Mouse (Mus musculus) CH12.LX (cell line): Measurements from ENCODE around the gene Tmub1. TPM values are rescaled to one million over a fixed set of nuclear protein-coding genes. Genes with fewer than 3 reads are reported as not detected.

Experiments
- DNase-seq: peaks from one replicate; pipeline ENCODE4 v3.0.0-alpha.2; 2013; ENCODE audit errors: extremely low read depth
- H3K27ac ChIP-seq: 2 replicates; pipeline ENCODE4 v1.5.1; 2012; ENCODE audit warnings: low read depth, mild to moderate bottlenecking, control low read depth, moderate library complexity; ENCODE audit not compliant: insufficient read depth
- H3K27me3 ChIP-seq: replicated peaks from 2 replicates; pipeline ENCODE3; 2012; ENCODE audit warnings: inconsistent platforms
- H3K36me3 ChIP-seq, 2 experiments: replicated peaks in 1 of 2; 2 replicates each; pipeline versions ENCODE3 to v1.6.1; 2012; ENCODE audit warnings: inconsistent platforms in 1 of 2, low read length in 1 of 2, mild to moderate bottlenecking in 1 of 2, mixed read lengths in 1 of 2, moderate library complexity in 1 of 2; ENCODE audit not compliant: control insufficient read depth in 1 of 2, insufficient read depth in 1 of 2
- H3K4me1 ChIP-seq, 2 experiments: 2 replicates each; pipeline ENCODE4 v1.6.1; 2012; ENCODE audit warnings: inconsistent platforms in 1 of 2, moderate library complexity in 1 of 2; ENCODE audit not compliant: insufficient read depth in 2 of 2, control insufficient read depth in 1 of 2
- H3K4me2 ChIP-seq: 2 replicates; pipeline ENCODE4 v1.6.1; 2012; ENCODE audit warnings: low read depth, mild to moderate bottlenecking, control low read depth; ENCODE audit not compliant: poor library complexity, insufficient read depth, severe bottlenecking
- H3K4me3 ChIP-seq, 3 experiments: fragments of 150-350 bp in 1 of 3; sonication (generic) in 1 of 3; replicated peaks in 1 of 3; 2 replicates each; pipeline versions ENCODE3 to v1.5.1; 2011 to 2012; ENCODE audit warnings: low read depth in 2 of 3, low read length in 2 of 3, mild to moderate bottlenecking in 2 of 3, moderate library complexity in 2 of 3, control low read depth in 1 of 3, improper control_type of control experiment in 1 of 3, inconsistent platforms in 1 of 3, mixed read lengths in 1 of 3; ENCODE audit not compliant: poor library complexity in 1 of 3
- H3K79me2 ChIP-seq: replicated peaks from 2 replicates; pipeline ENCODE4 v1.6.1; 2012; ENCODE audit warnings: mild to moderate bottlenecking, moderate library complexity; ENCODE audit not compliant: control insufficient read depth, poor library complexity, insufficient read depth, severe bottlenecking; ENCODE audit errors: extremely low read depth
- H3K9ac ChIP-seq: 2 replicates; pipeline ENCODE4 v1.6.1; 2012; ENCODE audit warnings: low read depth, mild to moderate bottlenecking, control low read depth, moderate library complexity; ENCODE audit not compliant: insufficient read depth
- H3K9me3 ChIP-seq: replicated peaks from 2 replicates; pipeline ENCODE3; 2012; ENCODE audit warnings: low read length, inconsistent platforms, mixed read lengths
- BHLHE40 ChIP-seq: IDR thresholded peaks from 2 replicates; pipeline ENCODE4 v1.6.1; 2011; ENCODE audit warnings: mild to moderate bottlenecking, low read depth, low read length, improper control_type of control experiment
- CHD1 ChIP-seq: IDR thresholded peaks from 2 replicates; pipeline ENCODE4 v1.6.1; 2012; ENCODE audit warnings: low read depth, low read length, improper control_type of control experiment, inconsistent platforms
- CTCF ChIP-seq, 2 experiments: IDR thresholded peaks in 1 of 2; conservative IDR thresholded peaks in 1 of 2; 2 replicates each; pipeline ENCODE4 v1.5.1; 2011 to 2012; ENCODE audit warnings: low read depth in 2 of 2, low read length in 2 of 2, improper control_type of control experiment in 1 of 2, inconsistent platforms in 1 of 2, mild to moderate bottlenecking in 1 of 2, moderate library complexity in 1 of 2
- ELF1 ChIP-seq: IDR thresholded peaks from 2 replicates; pipeline ENCODE4 v1.6.1; 2014; ENCODE audit warnings: low read depth, mild to moderate bottlenecking, inconsistent platforms, low read length, improper control_type of control experiment
- EP300 ChIP-seq: IDR thresholded peaks from 2 replicates; pipeline ENCODE4 v1.6.1; 2011; ENCODE audit warnings: low read length, improper control_type of control experiment
- ETS1 ChIP-seq: conservative IDR thresholded peaks from 2 replicates; pipeline ENCODE4 v1.6.1; 2012; ENCODE audit warnings: low read depth, mild to moderate bottlenecking, inconsistent platforms, low read length, improper control_type of control experiment, moderate library complexity
- JUN ChIP-seq: IDR thresholded peaks from 2 replicates; pipeline ENCODE4 v1.6.1; 2011; ENCODE audit warnings: low read depth, mild to moderate bottlenecking, low read length, improper control_type of control experiment, moderate library complexity; ENCODE audit not compliant: insufficient read depth
- JUND ChIP-seq: conservative IDR thresholded peaks from 2 replicates; pipeline ENCODE4 v1.6.1; 2011; ENCODE audit warnings: low read depth, low read length, improper control_type of control experiment
- MXI1 ChIP-seq: IDR thresholded peaks from 2 replicates; pipeline ENCODE4 v1.6.1; 2011; ENCODE audit warnings: mild to moderate bottlenecking, low read depth, low read length, improper control_type of control experiment
- NRF1 ChIP-seq: IDR thresholded peaks from 2 replicates; pipeline ENCODE4 v1.6.1; 2014; ENCODE audit warnings: low read depth, mild to moderate bottlenecking, inconsistent platforms, low read length, improper control_type of control experiment, moderate library complexity
- PAX5 ChIP-seq: IDR thresholded peaks from 2 replicates; pipeline ENCODE4 v1.6.1; 2012; ENCODE audit warnings: low read length, inconsistent platforms, mixed read lengths
- POLR2AphosphoS2 ChIP-seq: IDR thresholded peaks from 2 replicates; pipeline ENCODE4 v1.6.1; 2011; ENCODE audit warnings: low read depth, low read length, improper control_type of control experiment
- RAD21 ChIP-seq: IDR thresholded peaks from 2 replicates; pipeline ENCODE4 v1.6.1; 2011; ENCODE audit warnings: low read depth, mild to moderate bottlenecking, low read length, improper control_type of control experiment, moderate library complexity
- SMC3 ChIP-seq: IDR thresholded peaks from 2 replicates; pipeline ENCODE4 v1.6.1; 2011; ENCODE audit warnings: low read depth, low read length, improper control_type of control experiment
- TCF12 ChIP-seq: IDR thresholded peaks from 2 replicates; pipeline ENCODE4 v1.6.1; 2014; ENCODE audit warnings: low read depth, mild to moderate bottlenecking, inconsistent platforms, low read length, improper control_type of control experiment
- UBTF ChIP-seq: IDR thresholded peaks from 2 replicates; pipeline ENCODE4 v1.6.1; 2012; ENCODE audit warnings: low read depth, mild to moderate bottlenecking, inconsistent platforms, low read length, improper control_type of control experiment, moderate library complexity
- USF2 ChIP-seq: conservative IDR thresholded peaks from 2 replicates; pipeline ENCODE4 v1.6.1; 2011; ENCODE audit warnings: low read depth, low read length, improper control_type of control experiment
- ZMIZ1 ChIP-seq: IDR thresholded peaks from 2 replicates; pipeline ENCODE4 v1.6.1; 2012; ENCODE audit warnings: low read depth, mild to moderate bottlenecking, inconsistent platforms, low read length, improper control_type of control experiment
- dilution Hi-C: fragments of 300-500 bp; cut with MboI; formaldehyde crosslinking; loops from 2 replicates; pipeline ENCODE4 v1.14.3; 2020; ENCODE audit warnings: low sequenced_read_pairs; ENCODE audit not compliant: extremely low pct_unique_long_range_greater_than_20kb, extremely low pct_ligation_motif_present
- in situ Hi-C: fragments of 300-500 bp; cut with MboI; formaldehyde crosslinking; loops from 3 replicates; pipeline ENCODE4 v1.14.3; 2019; ENCODE audit warnings: low sequenced_read_pairs, low pct_ligation_motif_present, low pct_unique_long_range_greater_than_20kb, mixed read lengths
- polyA plus RNA-seq: library from polyadenylated mRNA; unstranded; fragments of >175 nt; gene quantifications from 2 replicates; pipeline ENCODE4 v1.2.1, GENCODE M21; 2012; ENCODE audit warnings: low read depth; ENCODE audit not compliant: insufficient read length
- total RNA-seq, 2 experiments: library from RNA; depleted of rRNA; stranded (reverse); fragments of 300-350 nt in 1 of 2; fragments of >200 nt in 1 of 2; gene quantifications; 2 replicates each; pipeline ENCODE4 v1.2.3; 2012 to 2014

The Tmub1 gene
- total and polyA plus RNA-seq, 3 experiments = 6.1 to 13.1 (median 11.2) TPM

- TF ChIP-seq BHLHE40 (no peak), NRF1 (no peak), JUN (no peak), UBTF (no peak), POLR2AphosphoS2 (no peak), USF2 (no peak), CHD1 (no peak), ELF1 (no peak), SMC3 (no peak), MXI1 (no peak), EP300 (no peak), JUND (no peak), ZMIZ1 (no peak), PAX5 (no peak), ETS1 (no peak)
- H3K79me2 ChIP-seq = no peaks in the 10 kb centered on the region
- dilution Hi-C loops (no loop called here), in situ Hi-C loops (no loop called here)
- H3K9me3 ChIP-seq = no peaks in the 10 kb centered on the region
- H3K36me3 ChIP-seq = peaks cover 14 to 61% of the 10 kb centered on the region in 2 experiments
- no peak overlapping the region for H3K4me2 ChIP-seq
- H3K9ac ChIP-seq = no peak overlapping the region
- no peak overlapping the region for H3K27ac ChIP-seq
- no peaks in the 10 kb centered on the region for H3K27me3 ChIP-seq
- no peak for DNase-seq
- no peak overlapping the region for H3K4me3 ChIP-seq
- H3K4me1 ChIP-seq = peaks cover 0 to 9% of the 10 kb centered on the region in 2 experiments; a peak in 2 of 4 replicates
Measured at GRCm38 (mm10) chr5:24417587-24417986, 30.1 kb downstream of the Tmub1 start.

DNA sequence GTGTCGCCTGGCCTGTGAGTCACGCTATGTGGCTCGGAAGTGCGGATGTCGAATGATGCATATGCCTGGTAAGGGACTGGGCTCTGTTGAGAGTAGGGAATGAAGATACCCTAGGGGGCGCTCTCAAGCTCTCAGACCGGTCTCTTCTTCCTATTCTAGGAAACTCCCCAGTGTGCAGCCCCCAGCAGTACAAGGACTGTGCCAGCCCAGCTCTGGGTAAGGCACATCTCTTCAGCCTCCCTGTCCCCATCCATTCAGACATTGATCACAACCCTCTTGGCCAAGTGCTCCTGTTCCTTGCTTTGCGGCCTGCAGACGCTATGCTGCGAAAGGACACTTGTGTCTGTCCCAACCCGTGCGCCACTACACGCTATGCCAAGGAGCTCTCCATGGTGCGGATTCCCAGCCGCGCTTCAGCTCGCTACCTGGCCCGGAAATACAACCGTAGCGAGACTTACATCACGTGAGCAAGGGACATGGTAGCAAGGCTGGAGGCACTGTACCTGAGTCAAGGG, 31.4 kb downstream of the Tmub1 start:
- no peaks in the 10 kb centered on the region for H3K79me2 ChIP-seq
- no peak overlapping the region for H3K4me2 ChIP-seq
- dilution Hi-C loops = no loop called here
- no peak overlapping the region for H3K9ac ChIP-seq
- H3K36me3 ChIP-seq = peaks cover 14 to 54% of the 10 kb centered on the region in 2 experiments
- DNase-seq = peak; percentile 65
- no peaks in the 10 kb centered on the region for H3K27me3 ChIP-seq
- H3K4me3 ChIP-seq = no peak overlapping the region
- TF ChIP-seq RAD21 (peak; percentile 51), TCF12 (no peak), SMC3 (peak; percentile 55), CTCF (conservative IDR thresholded peaks at IDR 0.05 in 1 of 2, IDR thresholded peaks at IDR 0.05 in 1 of 2; ENCODE audit: low read depth in 2 of 2, low read length in 2 of 2) (peak; percentile 41 to 71)
- TF ChIP-seq, all 38 proteins: peak for 3
- H3K27ac ChIP-seq = no peak overlapping the region
- in situ Hi-C loops = no loop called here
- H3K9me3 ChIP-seq = no peaks in the 10 kb centered on the region
- no peaks in the 10 kb centered on the region; a peak in 1 of 4 replicates for H3K4me1 ChIP-seq
